In the genomic region with DNA sequence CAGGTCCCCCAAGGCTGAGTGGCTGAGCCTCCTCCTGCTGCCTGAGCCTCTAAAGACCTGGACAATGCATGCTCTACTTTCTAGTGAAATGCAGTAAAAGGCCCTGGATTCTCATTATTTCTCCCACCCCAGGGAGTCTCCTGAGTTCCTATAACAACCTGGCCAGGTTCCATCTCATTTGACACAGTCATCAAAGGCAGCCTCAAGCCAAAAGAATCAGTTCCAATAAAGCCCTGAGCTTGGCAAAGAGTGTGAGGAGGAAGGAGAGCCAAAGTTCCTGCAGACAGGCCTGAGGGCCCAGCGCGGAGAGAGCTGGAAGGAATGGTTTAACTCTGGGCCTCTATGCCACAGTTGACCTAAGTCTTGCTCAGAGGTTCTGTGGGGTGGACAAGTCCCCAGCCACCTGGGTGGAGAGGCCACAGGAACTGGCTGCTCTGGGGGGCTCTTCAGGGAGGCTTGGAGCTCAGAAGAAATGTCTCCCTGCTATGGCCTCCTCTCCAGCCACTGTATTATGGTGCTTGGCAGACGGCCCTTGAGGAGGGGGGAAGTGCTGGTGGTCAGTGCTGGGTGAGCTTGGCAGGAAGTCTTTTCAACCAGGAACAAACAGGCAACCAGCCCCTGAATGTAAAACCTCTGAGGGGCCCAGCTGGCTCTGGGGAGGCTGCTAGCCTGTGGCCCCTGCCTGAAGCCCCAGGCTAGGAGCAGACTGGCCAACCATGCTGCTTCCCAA, we compare ENCODE assay signal across 8 mouse cellular contexts. TPM values are rescaled to one million over a fixed set of nuclear protein-coding genes. Genes with fewer than 3 reads are reported as not detected.
DNase-seq lines count a peak whose midpoint lies in the region; ATAC-seq lines count a peak whose summit lies in the region.

No protein-coding gene starts in this region.

- no peak overlapping the region for H3K9ac ChIP-seq in hindbrain, embryonic 12.5 days
- no peak overlapping the region for H3K9ac ChIP-seq in hindbrain, embryonic 11.5 days (ENCODE audit: low read depth, low read length)
- H3K9ac ChIP-seq in lung, embryonic 16.5 days (ENCODE audit: low read length): no peak overlapping the region
- no peak overlapping the region for H3K9ac ChIP-seq in intestine, embryonic 15.5 days

- no peaks in the 10 kb centered on the region for H3K36me3 ChIP-seq in hindbrain, embryonic 12.5 days
- H3K36me3 ChIP-seq in hindbrain, embryonic 11.5 days (ENCODE audit: control insufficient read depth, insufficient read depth, low read length): no peaks in the 10 kb centered on the region
- H3K36me3 ChIP-seq in lung, embryonic 16.5 days (ENCODE audit: control insufficient read depth, insufficient read depth, low read length): no peaks in the 10 kb centered on the region
- H3K36me3 ChIP-seq in intestine, embryonic 15.5 days: no peaks in the 10 kb centered on the region

- H3K9me3 ChIP-seq in hindbrain, embryonic 12.5 days (replicated peaks): no peaks in the 10 kb centered on the region
- no peaks in the 10 kb centered on the region for H3K9me3 ChIP-seq in hindbrain, embryonic 11.5 days (ENCODE audit: control insufficient read depth, low read length)
- H3K9me3 ChIP-seq in lung, embryonic 16.5 days (ENCODE audit: control insufficient read depth, low read length): no peaks in the 10 kb centered on the region
- H3K9me3 ChIP-seq in intestine, embryonic 15.5 days: no peaks in the 10 kb centered on the region

- no peak for ATAC-seq in hindbrain, embryonic 12.5 days (ENCODE audit: low FRiP score)
- ATAC-seq in hindbrain, embryonic 11.5 days (ENCODE audit: low FRiP score): no peak
- 0 out of 2 replicates have a peak, but pooled peaks have one; percentile 18 for ATAC-seq in common myeloid progenitor, adult 5-6 weeks (replicated peaks; ENCODE audit: low read depth, poor library complexity, severe bottlenecking)
- peak; percentile 60 for ATAC-seq in granulocyte monocyte progenitor cell, adult 5-6 weeks (replicated peaks; ENCODE audit: poor library complexity, severe bottlenecking)
- ATAC-seq in lung, embryonic 16.5 days (ENCODE audit: low read depth): peak; percentile 67
- ATAC-seq in intestine, embryonic 15.5 days: no peak

- H3K27me3 ChIP-seq in hindbrain, embryonic 12.5 days: no peaks in the 10 kb centered on the region
- no peaks in the 10 kb centered on the region for H3K27me3 ChIP-seq in hindbrain, embryonic 11.5 days (ENCODE audit: control insufficient read depth, insufficient read depth, low read length)
- no peaks in the 10 kb centered on the region for H3K27me3 ChIP-seq in lung, embryonic 16.5 days (ENCODE audit: control insufficient read depth, insufficient read depth, low read depth, low read length)
- no peaks in the 10 kb centered on the region for H3K27me3 ChIP-seq in intestine, embryonic 15.5 days (replicated peaks)

- no peak for DNase-seq in hindbrain, embryonic 11.5 days (ENCODE audit: low spot score)
- DNase-seq in kidney, postnatal 25 days: peak; percentile 23 to 51
- peak; percentile 52 for DNase-seq in right cerebral cortex, postnatal 4 days

- no peak overlapping the region for H3K4me3 ChIP-seq in hindbrain, embryonic 12.5 days
- H3K4me3 ChIP-seq in hindbrain, embryonic 11.5 days (ENCODE audit: low read depth, low read length): no peak overlapping the region
- no peak overlapping the region for H3K4me3 ChIP-seq in lung, embryonic 16.5 days (ENCODE audit: low read length)
- H3K4me3 ChIP-seq in intestine, embryonic 15.5 days (replicated peaks): no peak overlapping the region

- no peak overlapping the region for H3K4me2 ChIP-seq in hindbrain, embryonic 12.5 days (replicated peaks)
- H3K4me2 ChIP-seq in hindbrain, embryonic 11.5 days (replicated peaks; ENCODE audit: low read depth, low read length): no peak overlapping the region
- H3K4me2 ChIP-seq in lung, embryonic 16.5 days (ENCODE audit: low read depth, low read length): no peak overlapping the region
- no peak overlapping the region for H3K4me2 ChIP-seq in intestine, embryonic 15.5 days (replicated peaks)

- 64% methylated on average over 3 of the region's 3 CpGs for WGBS in hindbrain, embryonic 12.5 days
- 82% methylated on average over 3 of the region's 3 CpGs for WGBS in hindbrain, embryonic 11.5 days
- WGBS in lung, embryonic 16.5 days: 53% methylated on average over 3 of the region's 3 CpGs
- 61% methylated on average over 3 of the region's 3 CpGs for WGBS in intestine, embryonic 15.5 days

- H3K27ac ChIP-seq in hindbrain, embryonic 12.5 days: peak overlapping the region; percentile 40; the same call in 1 of the 2 replicates
- no peak overlapping the region for H3K27ac ChIP-seq in hindbrain, embryonic 11.5 days (ENCODE audit: low read depth, low read length)
- peak overlapping the region; percentile 77 for H3K27ac ChIP-seq in lung, embryonic 16.5 days (ENCODE audit: low read length)
- no peak overlapping the region for H3K27ac ChIP-seq in intestine, embryonic 15.5 days

- peaks cover 9% of the 10 kb centered on the region; the same call in 1 of the 2 replicates for H3K4me1 ChIP-seq in hindbrain, embryonic 12.5 days
- H3K4me1 ChIP-seq in hindbrain, embryonic 11.5 days (replicated peaks; ENCODE audit: control insufficient read depth, insufficient read depth, low read length): no peaks in the 10 kb centered on the region
- peaks cover 8% of the 10 kb centered on the region for H3K4me1 ChIP-seq in lung, embryonic 16.5 days (replicated peaks; ENCODE audit: control insufficient read depth, insufficient read depth, low read length)
- H3K4me1 ChIP-seq in intestine, embryonic 15.5 days (replicated peaks): no peaks in the 10 kb centered on the region; the same call in 1 of the 2 replicates

RNA-seq across cellular contexts. Expression of gene Sfxn5, which starts 30.7 kb away (rescaled TPM):
- polyA plus RNA-seq in hindbrain, embryonic 12.5 days (2016; fragmentation: Nextera tagmentation; extraction: Ambion mirVana): 6.8 and 10.0 TPM in 2 replicates
- polyA plus RNA-seq in hindbrain, embryonic 11.5 days (2014; fragmentation: Nextera tagmentation; extraction: Ambion mirVana): 5.1 and 6.2 TPM in 2 replicates
- total RNA-seq in common myeloid progenitor, adult 5-6 weeks (2017): 2.0 and 3.2 TPM in 2 replicates
- total RNA-seq in granulocyte monocyte progenitor cell, adult 5-6 weeks (2014; fragmentation: Nextera tagmentation): 0.92 and 2.1 TPM in 2 replicates
- total RNA-seq in granulocyte monocyte progenitor cell, adult 5-6 weeks (2017): 0.93 and 2.0 TPM in 2 replicates
- 7.0 and 7.8 TPM in 2 replicates for polyA plus RNA-seq in lung, embryonic 16.5 days (2015; fragmentation: Nextera tagmentation; extraction: Ambion mirVana)
- 6.7 and 7.7 TPM in 2 replicates for polyA plus RNA-seq in intestine, embryonic 15.5 days (2015; fragmentation: Nextera tagmentation; extraction: Ambion mirVana)

Comparison
In these comparisons a context has a peak if more than half of its experiments do, and no peak if none do; other contexts are left out.
1. H3K27ac ChIP-seq: peak in hindbrain, embryonic 12.5 days (single experiment) and lung, embryonic 16.5 days (single experiment); none in hindbrain, embryonic 11.5 days (single experiment) and intestine, embryonic 15.5 days (single experiment).
2. ATAC-seq: peak in common myeloid progenitor, adult 5-6 weeks (single experiment), granulocyte monocyte progenitor cell, adult 5-6 weeks (single experiment) and lung, embryonic 16.5 days (single experiment); none in hindbrain, embryonic 12.5 days (single experiment), hindbrain, embryonic 11.5 days (single experiment) and intestine, embryonic 15.5 days (single experiment).